Mouse (Mus musculus): ENCODE data around the gene Il5.

Gene Il5

GRCm38 (mm10) chr11:53770125-53770791 is 49.7 kb downstream of the Il5 start:
- peak; percentile 91 for DNase-seq (ENCODE audit: low read depth, low spot score)

GRCm38 (mm10) chr11:53771001-53771744 is 50.6 kb downstream of the Il5 start:
- no peak for DNase-seq (ENCODE audit: low read depth, low spot score)

- no peak for DNase-seq (ENCODE audit: low read depth, low spot score)
Measured at GRCm38 (mm10) chr11:53772536-53772935, 51.9 kb downstream of the Il5 start.

GRCm38 (mm10) chr11:53773087-53773486 is 52.5 kb downstream of the Il5 start, which contains the start of gene Gm17334:
Gene Gm17334 (minus strand): TSS chr11:53773187.
- DNase-seq (ENCODE audit: low read depth, low spot score): no peak

GRCm38 (mm10) chr11:53773641-53774360 is 53.2 kb downstream of the Il5 start:
- DNase-seq (ENCODE audit: low read depth, low spot score): no peak
